Mouse (Mus musculus): ENCODE data around the gene Slc25a30. TPM values are rescaled to one million over a fixed set of nuclear protein-coding genes. Genes with fewer than 3 reads are reported as not detected.

The Slc25a30 gene
- total RNA-seq, 2 experiments from 2014 or later, result 20.8 to 21.1 TPM

DNA sequence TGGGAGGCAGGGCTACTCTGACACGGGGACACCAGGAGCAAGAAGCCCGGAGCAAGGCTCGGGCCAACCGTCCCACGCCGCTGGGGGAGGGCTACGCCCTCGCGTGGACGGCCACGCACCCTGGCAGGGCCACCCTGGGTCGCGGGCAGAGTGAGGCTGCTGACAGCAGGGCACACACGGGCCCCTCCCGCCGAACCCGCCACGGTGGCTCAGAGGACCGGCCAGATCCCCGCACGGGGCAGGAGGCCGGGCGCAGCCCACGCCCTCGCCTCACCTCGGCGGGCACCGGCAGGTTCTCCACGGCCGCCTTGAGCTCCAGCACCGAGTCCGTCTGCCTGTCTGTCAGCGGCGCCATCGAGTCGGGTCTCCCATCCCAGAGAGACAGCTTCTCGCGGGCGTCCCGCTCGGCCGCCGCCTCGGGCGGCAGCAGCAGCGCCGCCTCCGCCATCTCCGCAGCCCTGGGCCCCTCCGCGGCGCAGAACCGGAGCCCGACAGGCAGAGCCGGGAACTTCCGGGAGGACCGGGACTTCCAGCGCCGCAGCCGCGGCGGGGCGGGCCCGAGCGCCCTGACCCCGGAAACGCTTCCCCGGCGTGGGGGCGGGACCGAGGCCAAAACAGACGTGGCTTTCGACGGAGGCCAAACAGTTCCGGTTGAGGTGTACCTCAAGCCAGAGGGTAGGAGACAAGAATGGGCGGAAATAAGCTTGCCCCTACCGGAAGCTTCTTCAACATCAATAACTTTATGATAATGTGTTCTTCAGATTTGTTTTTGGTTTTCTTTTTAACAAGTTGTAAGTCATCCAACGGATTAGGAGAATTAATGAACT is 32.6 kb downstream of the Slc25a30 start, which contains the start of gene Cog3:
Gene Cog3, minus strand, starts transcription at position 527 of the 827 bp plus-strand sequence.
- intact Hi-C loops (cut with DNase I), result no loop called here
- DNase-seq, result peak; percentile 98 to 99

DNA sequence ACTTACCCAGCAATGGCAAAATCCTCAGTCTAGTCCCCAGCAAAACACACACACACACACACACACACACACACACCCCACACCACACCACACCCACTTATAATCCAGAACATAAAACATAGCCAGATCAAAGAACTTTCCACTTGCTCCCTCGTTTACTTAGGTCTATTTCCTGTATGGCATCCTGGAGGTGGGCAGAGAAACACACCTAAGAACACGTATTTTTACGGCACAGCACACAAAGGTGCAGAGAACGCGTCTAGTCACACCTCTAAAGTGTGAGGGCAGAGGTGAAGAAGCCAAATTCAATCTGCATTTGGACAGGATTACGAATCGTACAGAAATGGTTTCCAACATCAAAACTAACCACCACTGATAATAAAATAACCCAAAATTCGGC is 33.6 kb downstream of the Slc25a30 start:
- no peak for DNase-seq
- intact Hi-C loops (cut with DNase I), result no loop called here

GRCm38 (mm10) chr14:75751040-75751439 is 35.8 kb downstream of the Slc25a30 start:
- intact Hi-C loops (cut with DNase I), result no loop called here
- DNase-seq, result no peak

- intact Hi-C loops (cut with DNase I), result no loop called here
- DNase-seq, result no peak
Observed at GRCm38 (mm10) chr14:75749123-75749522, 37.7 kb downstream of the Slc25a30 start.

DNA sequence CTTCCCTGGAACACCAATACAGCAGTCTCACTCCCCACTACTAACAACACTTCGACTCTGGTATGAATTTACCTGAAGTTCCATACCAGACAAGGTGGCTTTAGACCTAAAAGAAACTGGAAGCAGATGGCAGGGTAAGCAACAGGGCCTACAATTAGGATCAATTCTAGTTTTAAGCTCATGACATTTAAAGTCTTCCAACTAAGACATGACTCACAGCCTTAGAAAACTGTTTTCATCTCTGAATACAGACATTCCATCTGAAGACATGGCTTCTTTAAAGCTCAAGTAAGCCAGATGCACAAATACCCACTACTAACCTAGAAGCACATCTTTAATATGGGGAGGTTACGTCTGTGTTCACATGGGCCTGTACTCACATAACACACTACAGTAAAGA is 38.9 kb downstream of the Slc25a30 start:
- intact Hi-C loops (cut with DNase I), result no loop called here
- no peak for DNase-seq

DNA sequence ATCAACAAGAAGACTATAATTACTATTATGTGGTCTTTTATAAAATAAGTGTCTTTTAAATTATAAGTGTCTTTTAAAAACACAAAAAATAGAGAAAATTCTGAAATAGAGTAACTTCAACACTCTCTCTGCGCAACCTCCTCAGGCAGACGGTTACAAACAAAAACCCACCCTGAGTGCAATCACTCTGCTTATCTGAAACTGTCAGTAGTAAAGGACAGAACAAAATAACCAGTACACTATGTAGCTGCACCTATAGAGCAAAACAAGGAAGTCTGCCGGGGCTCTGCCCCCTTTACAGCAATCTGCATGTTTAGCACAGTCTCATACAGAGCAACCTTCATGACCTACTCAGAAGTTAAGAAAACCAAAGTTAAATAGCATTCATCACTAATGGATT is 44.9 kb downstream of the Slc25a30 start:
- DNase-seq, result no peak
- intact Hi-C loops (cut with DNase I), result no loop called here

GRCm38 (mm10) chr14:75735597-75735996 is 51.2 kb downstream of the Slc25a30 start:
- DNase-seq, result no peak
- intact Hi-C loops (cut with DNase I), result no loop called here

GRCm38 (mm10) chr14:75732631-75733030 is 54.2 kb downstream of the Slc25a30 start:
- DNase-seq, result no peak
- intact Hi-C loops (cut with DNase I), result no loop called here

DNA sequence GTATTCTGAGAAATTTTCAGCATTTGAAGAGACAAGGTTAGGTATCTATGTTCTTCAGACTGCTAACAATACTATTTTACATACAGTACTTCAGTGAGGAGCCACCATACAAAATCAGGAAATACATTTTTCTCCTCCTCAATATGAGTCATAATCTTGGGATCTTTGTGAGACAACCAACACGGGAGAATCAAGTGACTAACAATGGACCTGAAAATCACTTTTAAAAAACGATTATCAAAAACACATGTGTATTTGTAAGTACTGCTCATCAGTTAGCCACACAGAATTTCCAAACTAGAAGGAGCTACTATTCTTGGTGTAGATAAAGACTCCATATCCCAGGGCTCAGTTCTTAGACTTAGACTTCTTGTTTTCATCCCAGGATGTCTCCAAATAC is 55.5 kb downstream of the Slc25a30 start:
- intact Hi-C loops (cut with DNase I), result no loop called here
- no peak for DNase-seq

- intact Hi-C loops (cut with DNase I), result no loop called here
- DNase-seq, result no peak
Observed at GRCm38 (mm10) chr14:75728111-75728510, 58.7 kb downstream of the Slc25a30 start.

DNA sequence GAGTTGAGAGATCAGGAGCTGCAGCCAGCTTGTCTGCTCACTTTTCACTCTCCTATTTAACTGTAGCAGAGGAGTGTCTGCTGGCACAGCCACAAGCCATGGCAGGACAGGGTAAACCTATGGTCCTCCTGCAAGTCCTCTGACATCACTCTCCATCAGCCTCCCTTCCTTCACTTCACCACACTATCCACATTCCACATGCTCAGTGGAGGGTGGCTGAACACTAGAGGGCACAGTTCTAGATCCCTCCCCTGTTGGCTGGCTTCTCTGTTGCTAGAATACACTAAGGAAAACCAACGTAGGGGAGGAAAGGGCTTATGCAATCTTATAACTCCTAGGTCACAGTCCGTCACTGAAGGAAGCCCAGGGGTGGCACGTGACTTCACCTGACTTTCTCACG is 59.8 kb downstream of the Slc25a30 start:
- intact Hi-C loops (cut with DNase I), result no loop called here
- peak in 1 of 2 experiments; percentile 23 for DNase-seq

DNA sequence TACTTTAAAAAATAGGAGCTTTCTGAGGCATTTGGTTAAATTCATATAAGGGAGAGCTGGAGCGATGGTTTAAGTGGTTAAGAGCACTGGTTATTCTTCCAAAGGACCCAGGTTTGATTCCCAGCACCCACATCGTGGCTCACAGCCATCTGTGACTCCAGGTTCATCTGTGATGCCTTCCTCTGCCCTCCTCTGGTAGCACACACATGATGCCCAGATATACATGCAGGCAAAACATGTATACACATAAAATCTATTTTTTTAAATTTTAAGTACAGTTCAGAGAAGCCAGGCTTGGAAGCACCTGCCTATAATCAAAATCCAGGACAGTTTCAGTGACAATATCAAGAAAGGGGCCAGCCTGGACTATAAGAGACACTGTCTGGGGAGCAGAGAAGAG is 64.0 kb downstream of the Slc25a30 start:
- intact Hi-C loops (cut with DNase I), result loop anchor here (5.0 kb wide), 2 partner anchors 81 to 526 kb away; partner anchors contain the start of gene Erich6b
- DNase-seq, result no peak

DNA sequence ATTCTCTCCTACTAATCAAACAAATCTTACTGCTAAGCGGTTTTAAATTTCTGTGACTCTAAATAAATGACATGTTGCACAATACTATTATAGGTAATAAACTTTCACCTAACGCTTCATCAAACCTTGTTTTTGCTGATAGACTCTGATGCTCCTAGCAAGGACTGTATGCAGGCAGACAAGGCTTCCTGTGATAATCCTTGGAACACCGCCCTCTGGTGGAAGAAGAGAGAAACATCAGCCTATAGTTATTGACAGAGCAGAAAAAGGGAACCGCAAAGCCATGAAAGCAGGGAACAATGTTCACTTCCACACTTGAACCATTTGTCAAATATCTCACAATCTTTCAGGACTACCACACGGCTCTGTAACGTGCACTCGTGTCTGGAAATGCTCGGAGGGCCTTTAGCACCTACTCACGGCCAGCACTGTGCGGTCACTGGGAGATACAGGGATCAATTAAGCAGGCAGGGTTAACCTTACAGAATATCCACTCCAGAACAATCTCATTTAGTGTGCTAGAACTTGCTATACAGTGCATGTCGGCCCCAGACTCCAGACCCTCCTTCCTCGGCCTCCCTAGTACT is 64.8 kb downstream of the Slc25a30 start:
- DNase-seq, result peak; percentile 42 to 72
- intact Hi-C loops (cut with DNase I), result loop anchor here (5.0 kb wide), 2 partner anchors 80 to 525 kb away; partner anchors contain the start of gene Erich6b

GRCm38 (mm10) chr14:75720121-75720520 is 66.7 kb downstream of the Slc25a30 start:
- peak in 1 of 2 experiments; percentile 29 for DNase-seq
- intact Hi-C loops (cut with DNase I), result loop anchor here (5.0 kb wide), 2 partner anchors 78 to 523 kb away; partner anchors contain the start of gene Erich6b

GRCm38 (mm10) chr14:75716410-75716809 is 70.4 kb downstream of the Slc25a30 start:
- DNase-seq, result no peak
- intact Hi-C loops (cut with DNase I), result no loop called here

DNA sequence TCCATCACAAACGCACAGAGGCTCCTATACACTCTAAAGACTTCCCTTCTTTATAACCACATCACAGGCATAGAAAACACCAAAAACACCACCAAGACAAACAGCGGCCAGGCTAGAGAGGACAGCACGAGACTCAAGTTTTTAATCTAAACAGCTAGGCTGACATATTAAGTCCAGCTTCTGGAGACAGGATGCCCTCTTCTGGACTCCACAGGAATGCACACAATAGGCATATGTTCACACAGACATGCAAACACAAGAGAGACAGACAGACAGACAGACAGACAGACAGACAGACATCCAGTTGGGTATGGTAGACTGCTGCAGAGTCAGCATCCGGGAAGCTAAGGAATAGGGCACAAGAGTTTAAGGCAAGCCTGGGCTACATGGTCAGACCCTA is 73.2 kb downstream of the Slc25a30 start:
- no peak for DNase-seq
- intact Hi-C loops (cut with DNase I), result no loop called here

DNA sequence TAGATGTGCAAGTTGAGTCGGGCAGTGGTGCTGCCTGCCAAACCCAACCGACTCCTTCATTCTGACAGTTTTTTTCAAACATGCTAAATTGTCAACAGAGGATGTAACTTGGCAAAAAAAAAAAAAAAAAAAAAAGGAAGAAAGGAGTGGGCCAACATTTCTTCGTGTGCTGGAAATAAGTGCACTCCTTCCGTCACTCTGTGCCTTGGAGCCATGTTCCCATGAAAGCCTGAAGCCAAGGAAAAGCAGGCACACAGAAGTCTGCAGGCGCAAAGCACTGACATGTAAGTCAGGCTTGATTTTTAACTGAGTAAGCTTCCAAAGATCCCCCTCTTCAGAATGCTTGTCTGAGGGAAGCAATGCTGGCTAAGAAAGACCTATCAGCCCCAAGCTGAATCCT is 74.2 kb downstream of the Slc25a30 start:
- intact Hi-C loops (cut with DNase I), result no loop called here

DNA sequence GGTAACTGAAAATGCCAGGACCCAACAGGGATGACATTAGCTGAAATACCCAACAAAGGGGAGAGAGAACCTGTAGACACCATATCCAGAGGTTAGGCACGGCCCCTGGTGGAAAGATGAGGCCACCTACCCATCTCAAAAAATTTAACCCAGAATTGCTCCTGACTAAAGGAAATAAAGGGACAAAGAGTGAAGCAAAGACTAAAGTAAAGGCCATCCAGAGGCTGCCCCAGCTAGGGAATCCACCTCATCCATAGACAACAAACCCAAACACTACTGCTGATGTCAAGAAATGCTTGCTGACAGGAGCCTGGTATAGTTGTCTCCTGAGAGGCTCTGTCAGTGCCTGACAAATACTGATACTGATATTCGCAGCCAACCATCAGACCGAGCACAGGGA is 75.1 kb downstream of the Slc25a30 start:
- intact Hi-C loops (cut with DNase I), result no loop called here
- DNase-seq, result no peak

More for the DNA sequence above, 74.2 kb downstream of the Slc25a30 start:
- DNase-seq, result no peak

All from heart, postnatal 14 days (tissue).